Mouse (Mus musculus) embryonic facial prominence, embryonic 11.5 days (tissue): ENCODE measurements around the gene Dnah14. TPM values are rescaled to one million over a fixed set of nuclear protein-coding genes. Genes with fewer than 3 reads are reported as not detected.

Source experiments
- polyA plus RNA-seq: library from polyadenylated mRNA; unstranded; fragments of >200 nt; fragmentation: Nextera tagmentation; extraction: Ambion mirVana; gene quantifications from 2 replicates; pipeline ENCODE4 v1.2.1, GENCODE M21; 2014

Gene Dnah14
- polyA plus RNA-seq, 1 experiment from 2014 or later, result 1.9 TPM

Other genes starting within 250 kb of the Dnah14 start
- gene Cnih3, start 223.9 kb upstream of the Dnah14 start, polyA plus RNA-seq, result 0.50 and 0.53 TPM in 2 replicates
- gene Ccdc121, start 65.1 kb upstream of the Dnah14 start, polyA plus RNA-seq, result 0.11 TPM in 1 of 2 replicates, not detected in the other